Mouse (Mus musculus): Measurements from ENCODE around the gene Dbx1.

Dbx1 gene

DNA sequence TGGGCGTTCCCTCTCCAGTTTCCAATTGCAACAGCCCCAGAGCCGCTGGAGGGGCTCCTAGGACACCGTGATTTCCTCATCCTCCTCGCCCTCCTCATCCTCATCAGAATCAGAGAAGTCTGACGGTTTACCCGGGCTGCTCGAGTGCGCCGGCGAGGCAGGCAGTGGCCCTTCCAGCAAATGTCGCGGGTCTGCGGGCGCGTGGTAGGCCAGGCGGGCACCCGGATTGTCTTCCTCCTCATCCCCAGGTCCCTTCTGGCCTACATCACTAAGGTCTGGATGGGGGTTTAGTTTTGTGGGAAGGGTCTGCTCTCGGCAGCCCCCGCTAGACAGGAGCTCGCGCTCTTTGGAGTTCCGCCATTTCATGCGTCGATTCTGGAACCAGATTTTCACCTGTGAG is 4.3 kb downstream of the Dbx1 start:
- no peak for DNase-seq (ENCODE audit: low spot score)

DNA sequence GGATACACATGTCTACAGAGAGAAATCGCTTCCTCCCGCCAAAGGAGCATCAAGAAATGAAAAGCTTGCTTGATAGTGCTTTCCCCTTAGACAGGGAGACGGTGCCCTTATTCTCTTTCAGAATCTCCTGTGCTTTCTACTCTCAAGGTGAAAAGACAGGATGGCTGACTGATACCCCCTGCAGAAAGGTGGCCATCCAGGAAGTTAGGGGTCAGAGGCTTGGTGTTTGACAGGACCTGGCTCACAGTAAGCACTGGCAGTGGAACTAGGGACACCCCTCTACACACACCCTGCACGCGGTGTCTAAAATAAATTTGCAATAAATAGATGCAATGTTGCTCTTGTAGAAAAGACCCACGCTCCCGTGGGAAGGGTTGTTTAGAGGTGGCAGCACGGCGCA is 4.8 kb downstream of the Dbx1 start:
- DNase-seq (ENCODE audit: low spot score), result no peak

DNA sequence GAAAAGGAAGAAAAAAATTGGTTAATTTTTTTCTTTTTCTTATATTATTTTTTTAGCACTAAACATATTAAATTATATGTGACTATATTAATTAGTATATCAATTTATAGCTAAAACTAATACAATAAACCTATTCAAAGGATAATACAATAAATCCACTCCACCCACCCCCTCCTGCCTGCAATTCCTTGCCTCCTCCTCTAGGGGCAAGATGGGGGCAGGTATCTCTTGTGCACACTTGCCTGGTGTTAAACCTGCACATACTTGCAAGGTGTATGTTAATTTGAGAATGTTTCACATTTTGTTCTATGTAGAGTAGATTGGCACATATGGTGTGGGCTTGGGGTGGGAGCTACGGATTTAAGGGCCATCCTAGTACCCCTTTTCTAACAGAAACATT is 16.5 kb downstream of the Dbx1 start:
- DNase-seq (ENCODE audit: low spot score), result no peak

DNA sequence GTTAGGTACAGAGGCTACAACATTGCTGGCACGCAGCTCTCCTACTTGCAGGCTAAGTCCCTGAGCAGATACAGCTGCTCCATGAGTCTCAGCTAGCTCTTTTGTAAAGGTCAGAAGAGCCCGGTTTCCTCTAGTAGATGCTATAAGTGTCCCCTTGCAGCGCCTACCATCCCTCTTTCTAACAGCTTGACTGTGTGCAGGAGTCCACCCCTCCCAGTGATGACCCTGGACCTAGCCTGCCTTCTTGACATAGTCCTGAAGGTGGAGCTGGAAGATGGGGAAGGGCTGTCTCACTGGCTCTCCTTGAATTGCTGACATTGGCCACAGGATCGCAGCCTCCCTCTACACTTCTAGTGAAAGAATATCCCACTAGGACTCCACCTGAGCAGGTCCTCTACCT is 19.6 kb downstream of the Dbx1 start:
- no peak for DNase-seq (ENCODE audit: low spot score)

DNA sequence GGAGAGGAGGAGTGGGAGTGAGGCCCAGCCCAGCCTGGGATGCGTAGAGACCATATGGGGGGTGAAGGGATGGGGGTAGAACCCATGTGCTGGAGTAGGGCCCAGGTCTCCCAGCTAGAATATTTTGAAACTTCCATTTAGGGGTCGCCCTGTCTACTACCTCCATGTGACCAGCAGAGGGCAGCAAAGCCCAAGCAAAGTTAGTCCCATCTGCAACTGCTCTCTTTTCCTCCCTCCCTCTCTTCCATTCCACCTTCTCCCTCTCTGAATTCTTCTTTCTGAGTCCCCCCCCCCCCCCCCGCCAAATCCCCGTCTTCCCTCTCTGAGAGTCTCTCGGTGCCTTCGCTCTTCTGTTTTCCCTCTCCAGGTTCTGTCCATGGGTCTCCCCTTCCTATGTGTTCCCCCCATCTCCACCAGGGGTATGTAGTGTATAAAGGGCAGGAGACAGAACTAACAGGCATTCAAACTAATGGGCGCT is 20.4 kb downstream of the Dbx1 start:
- peak; percentile 60 for DNase-seq (ENCODE audit: low spot score)

GRCm38 (mm10) chr7:49604965-49605795 is 31.5 kb downstream of the Dbx1 start:
- no peak for DNase-seq (ENCODE audit: low spot score)

- no peak for DNase-seq (ENCODE audit: low spot score)
Measured at GRCm38 (mm10) chr7:49604244-49604643, 32.4 kb downstream of the Dbx1 start.

- DNase-seq (ENCODE audit: low spot score), result peak; percentile 89
Measured at GRCm38 (mm10) chr7:49601191-49601975, 35.3 kb downstream of the Dbx1 start.

GRCm38 (mm10) chr7:49599950-49600349 is 36.7 kb downstream of the Dbx1 start:
- no peak for DNase-seq (ENCODE audit: low spot score)

DNA sequence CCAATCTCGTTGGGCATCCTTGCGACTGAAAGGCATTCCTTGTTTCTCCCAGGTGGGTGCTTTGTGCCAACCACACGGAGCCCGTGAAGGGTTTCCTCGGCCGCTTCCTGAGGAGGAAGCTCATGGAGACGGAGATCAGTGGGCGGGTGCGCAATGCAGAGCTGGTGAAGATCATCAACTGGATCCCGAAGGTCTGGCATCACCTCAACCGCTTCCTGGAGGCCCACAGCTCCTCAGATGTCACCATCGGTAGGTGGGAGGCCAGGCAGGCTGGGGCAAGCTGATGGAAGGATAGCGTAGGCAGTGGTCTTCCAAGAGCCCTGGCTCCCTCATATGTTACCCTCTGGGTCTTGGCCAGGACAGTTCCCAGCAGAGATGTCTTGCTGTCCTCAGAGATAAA is 38.4 kb downstream of the Dbx1 start:
- DNase-seq (ENCODE audit: low spot score), result no peak

- DNase-seq (ENCODE audit: low spot score), result no peak
Measured at GRCm38 (mm10) chr7:49597776-49598175, 38.9 kb downstream of the Dbx1 start.

- DNase-seq (ENCODE audit: low spot score), result no peak
Measured at GRCm38 (mm10) chr7:49589635-49590034, 47.0 kb downstream of the Dbx1 start.

DNA sequence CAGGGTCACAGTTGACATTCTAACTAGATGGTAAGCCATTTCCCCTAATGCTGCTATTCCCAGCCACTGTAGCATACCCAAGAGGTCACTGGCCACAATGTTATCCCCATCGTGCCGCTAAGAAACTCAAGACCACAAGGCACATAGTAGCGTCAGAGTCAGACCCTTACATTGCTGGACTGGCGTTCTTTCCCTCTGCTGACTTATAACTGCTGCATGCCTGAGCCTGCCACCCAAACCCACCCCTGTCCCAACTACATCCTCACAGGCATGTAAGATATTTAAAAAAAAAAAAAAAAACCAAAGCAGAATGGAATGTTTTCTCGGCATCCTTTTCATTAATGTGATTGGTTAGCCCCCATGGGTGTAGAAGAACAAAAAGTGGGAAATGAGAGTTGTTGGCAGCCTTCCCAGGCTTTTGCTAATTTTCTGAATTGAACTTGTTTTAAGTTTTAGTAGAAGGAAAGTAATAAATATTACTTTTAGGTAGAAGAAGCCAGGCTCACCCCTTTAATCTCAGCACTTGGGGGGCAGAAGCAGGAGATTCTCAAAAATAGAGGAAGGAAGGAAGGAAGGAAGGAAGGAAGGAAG is 50.0 kb downstream of the Dbx1 start:
- no peak for DNase-seq (ENCODE audit: low spot score)

GRCm38 (mm10) chr7:49583176-49583575 is 53.5 kb downstream of the Dbx1 start:
- no peak for DNase-seq (ENCODE audit: low spot score)

- DNase-seq (ENCODE audit: low spot score), result no peak
Measured at GRCm38 (mm10) chr7:49582551-49582950, 54.1 kb downstream of the Dbx1 start.

GRCm38 (mm10) chr7:49581951-49582350 is 54.7 kb downstream of the Dbx1 start:
- DNase-seq (ENCODE audit: low spot score), result no peak

Measured in layer of hippocampus, adult 11-12 months (tissue).